Mouse (Mus musculus): ENCODE results near the gene Pidd1. TPM values are rescaled to one million over a fixed set of nuclear protein-coding genes. Genes with fewer than 3 reads are reported as not detected.

Gene Pidd1
- polyA plus RNA-seq, 1 experiment from 2014 or later, result 9.7 TPM

GRCm38 (mm10) chr7:141430585-141431240, 13.1 kb downstream of the Pidd1 start:
- no peak for ATAC-seq (ENCODE audit: low read depth)
- Histone ChIP-seq H3K4me1 (ENCODE audit: control insufficient read depth, low read depth, low read length) (peaks cover 32% of the 10 kb centered on the region), H3K27ac (ENCODE audit: low read length) (no peak overlapping the region), H3K9me3 (replicated peaks; ENCODE audit: control insufficient read depth, low read length) (no peaks in the 10 kb centered on the region), H3K27me3 (ENCODE audit: control insufficient read depth, insufficient read depth, low read depth, low read length) (no peaks in the 10 kb centered on the region), H3K4me2 (ENCODE audit: low read depth, low read length) (no peak overlapping the region), H3K4me3 (ENCODE audit: low read depth, low read length) (no peak overlapping the region), H3K9ac (ENCODE audit: low read depth, low read length) (no peak overlapping the region), H3K36me3 (ENCODE audit: control insufficient read depth, insufficient read depth) (peaks cover 4% of the 10 kb centered on the region; the same call in 1 of the 2 replicates)
- WGBS (ENCODE audit: insufficient replicate concordance), result 90% methylated on average over 9 of the region's 9 CpGs

GRCm38 (mm10) chr7:141429840-141430584, 13.8 kb downstream of the Pidd1 start:
- Histone ChIP-seq H3K4me3 (ENCODE audit: low read depth, low read length) (no peak overlapping the region), H3K4me1 (ENCODE audit: control insufficient read depth, low read depth, low read length) (peaks cover 26% of the 10 kb centered on the region), H3K27me3 (ENCODE audit: control insufficient read depth, insufficient read depth, low read depth, low read length) (no peaks in the 10 kb centered on the region), H3K36me3 (ENCODE audit: control insufficient read depth, insufficient read depth) (peaks cover 4% of the 10 kb centered on the region; the same call in 1 of the 2 replicates), H3K4me2 (ENCODE audit: low read depth, low read length) (no peak overlapping the region), H3K9me3 (replicated peaks; ENCODE audit: control insufficient read depth, low read length) (no peaks in the 10 kb centered on the region), H3K27ac (ENCODE audit: low read length) (no peak overlapping the region), H3K9ac (ENCODE audit: low read depth, low read length) (no peak overlapping the region)
- ATAC-seq (ENCODE audit: low read depth), result no peak
- 60% methylated on average over 9 of the region's 9 CpGs for WGBS (ENCODE audit: insufficient replicate concordance)

- H3K9me3 ChIP-seq (replicated peaks; ENCODE audit: control insufficient read depth, low read length), result no peaks in the 10 kb centered on the region
- H3K9ac ChIP-seq (ENCODE audit: low read depth, low read length), result no peak within 1 kb of the TSS
- peaks cover 4% of the 10 kb centered on the region; the same call in 1 of the 2 replicates for H3K36me3 ChIP-seq (ENCODE audit: control insufficient read depth, insufficient read depth)
- H3K4me1 ChIP-seq (ENCODE audit: control insufficient read depth, low read depth, low read length), result peaks cover 19% of the 10 kb centered on the region
- no peak within 1 kb of the TSS for H3K4me3 ChIP-seq (ENCODE audit: low read depth, low read length)
- 14% methylated on average over 19 of the region's 19 CpGs for WGBS (ENCODE audit: insufficient replicate concordance)
- ATAC-seq (ENCODE audit: low read depth), result peak; percentile 58
- H3K4me2 ChIP-seq (ENCODE audit: low read depth, low read length), result no peak within 1 kb of the TSS
- H3K27me3 ChIP-seq (ENCODE audit: control insufficient read depth, insufficient read depth, low read depth, low read length), result no peaks in the 10 kb centered on the region
- no peak within 1 kb of the TSS for H3K27ac ChIP-seq (ENCODE audit: low read length)
Measured at GRCm38 (mm10) chr7:141429310-141429709, 14.5 kb downstream of the Pidd1 start, which contains the start of gene Cend1. TSS of gene Cend1 (minus strand) at chr7:141429491.

- no peaks in the 10 kb centered on the region for H3K9me3 ChIP-seq (replicated peaks; ENCODE audit: control insufficient read depth, low read length)
- ATAC-seq (ENCODE audit: low read depth), result no peak
- no peak overlapping the region for H3K9ac ChIP-seq (ENCODE audit: low read depth, low read length)
- H3K27ac ChIP-seq (ENCODE audit: low read length), result no peak overlapping the region
- WGBS (ENCODE audit: insufficient replicate concordance), result 57% methylated on average over 5 of the region's 5 CpGs
- H3K4me1 ChIP-seq (ENCODE audit: control insufficient read depth, low read depth, low read length), result peaks cover 13% of the 10 kb centered on the region
- peaks cover 4% of the 10 kb centered on the region; the same call in 1 of the 2 replicates for H3K36me3 ChIP-seq (ENCODE audit: control insufficient read depth, insufficient read depth)
- H3K4me2 ChIP-seq (ENCODE audit: low read depth, low read length), result no peak overlapping the region
- H3K27me3 ChIP-seq (ENCODE audit: control insufficient read depth, insufficient read depth, low read depth, low read length), result no peaks in the 10 kb centered on the region
- no peak overlapping the region for H3K4me3 ChIP-seq (ENCODE audit: low read depth, low read length)
Measured at GRCm38 (mm10) chr7:141428701-141429100, 15.1 kb downstream of the Pidd1 start.

GRCm38 (mm10) chr7:141426948-141427730, 16.7 kb downstream of the Pidd1 start:
- no peak overlapping the region for H3K27ac ChIP-seq (ENCODE audit: low read length)
- peaks cover 4% of the 10 kb centered on the region; the same call in 1 of the 2 replicates for H3K36me3 ChIP-seq (ENCODE audit: control insufficient read depth, insufficient read depth)
- H3K9ac ChIP-seq (ENCODE audit: low read depth, low read length), result no peak overlapping the region
- 57% methylated on average over 12 of the region's 12 CpGs for WGBS (ENCODE audit: insufficient replicate concordance)
- no peak overlapping the region for H3K4me2 ChIP-seq (ENCODE audit: low read depth, low read length)
- no peaks in the 10 kb centered on the region for H3K9me3 ChIP-seq (replicated peaks; ENCODE audit: control insufficient read depth, low read length)
- no peak overlapping the region for H3K4me3 ChIP-seq (ENCODE audit: low read depth, low read length)
- peaks cover 9% of the 10 kb centered on the region for H3K4me1 ChIP-seq (ENCODE audit: control insufficient read depth, low read depth, low read length)
- H3K27me3 ChIP-seq (ENCODE audit: control insufficient read depth, insufficient read depth, low read depth, low read length), result no peaks in the 10 kb centered on the region
- ATAC-seq (ENCODE audit: low read depth), result no peak

GRCm38 (mm10) chr7:141423811-141424210, 20.0 kb downstream of the Pidd1 start:
- no peak for ATAC-seq (ENCODE audit: low read depth)
- Histone ChIP-seq H3K4me3 (ENCODE audit: low read depth, low read length) (no peak overlapping the region), H3K36me3 (ENCODE audit: control insufficient read depth, insufficient read depth) (no peaks in the 10 kb centered on the region), H3K27ac (ENCODE audit: low read length) (no peak overlapping the region), H3K4me2 (ENCODE audit: low read depth, low read length) (no peak overlapping the region), H3K9me3 (replicated peaks; ENCODE audit: control insufficient read depth, low read length) (no peaks in the 10 kb centered on the region), H3K9ac (ENCODE audit: low read depth, low read length) (no peak overlapping the region), H3K4me1 (ENCODE audit: control insufficient read depth, low read depth, low read length) (peaks cover 6% of the 10 kb centered on the region), H3K27me3 (ENCODE audit: control insufficient read depth, insufficient read depth, low read depth, low read length) (no peaks in the 10 kb centered on the region)
- WGBS (ENCODE audit: insufficient replicate concordance), result 56% methylated on average over 4 of the region's 4 CpGs

GRCm38 (mm10) chr7:141420030-141420702, 23.7 kb downstream of the Pidd1 start:
- ATAC-seq (ENCODE audit: low read depth), result peak; percentile 65
- no peak overlapping the region for H3K9ac ChIP-seq (ENCODE audit: low read depth, low read length)
- no peak overlapping the region for H3K4me2 ChIP-seq (ENCODE audit: low read depth, low read length)
- H3K27me3 ChIP-seq (ENCODE audit: control insufficient read depth, insufficient read depth, low read depth, low read length), result no peaks in the 10 kb centered on the region
- no peaks in the 10 kb centered on the region for H3K9me3 ChIP-seq (replicated peaks; ENCODE audit: control insufficient read depth, low read length)
- peak overlapping the region; percentile 38 for H3K27ac ChIP-seq (ENCODE audit: low read length)
- H3K4me1 ChIP-seq (ENCODE audit: control insufficient read depth, low read depth, low read length), result peaks cover under 1% of the 10 kb centered on the region; the same call in 1 of the 2 replicates
- WGBS (ENCODE audit: insufficient replicate concordance), result 43% methylated on average over 9 of the region's 9 CpGs
- H3K4me3 ChIP-seq (ENCODE audit: low read depth, low read length), result no peak overlapping the region
- H3K36me3 ChIP-seq (ENCODE audit: control insufficient read depth, insufficient read depth), result no peaks in the 10 kb centered on the region

- ATAC-seq (ENCODE audit: low read depth), result no peak
- H3K4me2 ChIP-seq (ENCODE audit: low read depth, low read length), result no peak overlapping the region
- no peaks in the 10 kb centered on the region for H3K27me3 ChIP-seq (ENCODE audit: control insufficient read depth, insufficient read depth, low read depth, low read length)
- peaks cover 9% of the 10 kb centered on the region for H3K4me1 ChIP-seq (ENCODE audit: control insufficient read depth, low read depth, low read length)
- no peak overlapping the region for H3K9ac ChIP-seq (ENCODE audit: low read depth, low read length)
- no peak overlapping the region for H3K27ac ChIP-seq (ENCODE audit: low read length)
- WGBS (ENCODE audit: insufficient replicate concordance), result 38% methylated on average over 7 of the region's 7 CpGs
- no peaks in the 10 kb centered on the region for H3K9me3 ChIP-seq (replicated peaks; ENCODE audit: control insufficient read depth, low read length)
- H3K36me3 ChIP-seq (ENCODE audit: control insufficient read depth, insufficient read depth), result no peaks in the 10 kb centered on the region
- H3K4me3 ChIP-seq (ENCODE audit: low read depth, low read length), result no peak overlapping the region
Measured at GRCm38 (mm10) chr7:141418970-141419369, 24.9 kb downstream of the Pidd1 start.

Data from liver, embryonic 16.5 days (tissue).